Mouse (Mus musculus) kidney, postnatal 10 days (tissue): ENCODE results near the gene Slc37a2.

Source experiments
- DNase-seq: peaks from one replicate; pipeline ENCODE4 v3.0.0; 2021; ENCODE audit warnings: mixed read lengths

The Slc37a2 gene

GRCm38 (mm10) chr9:37214327-37215060, 41.0 kb downstream of the Slc37a2 start:
- no peak for DNase-seq

- no peak for DNase-seq
Measured at GRCm38 (mm10) chr9:37213060-37213738, 42.3 kb downstream of the Slc37a2 start.

- peak; percentile 93 for DNase-seq
Measured at GRCm38 (mm10) chr9:37207929-37208411, 47.6 kb downstream of the Slc37a2 start, which contains the start of gene Tmem218. Gene Tmem218, plus strand, starts transcription at chr9:37208223.

- peak; percentile 35 for DNase-seq
Measured at GRCm38 (mm10) chr9:37203884-37204283, 51.7 kb downstream of the Slc37a2 start.

GRCm38 (mm10) chr9:37200414-37200813, 55.1 kb downstream of the Slc37a2 start:
- no peak for DNase-seq

- DNase-seq: no peak
Measured at GRCm38 (mm10) chr9:37197067-37197466, 58.5 kb downstream of the Slc37a2 start.

GRCm38 (mm10) chr9:37188024-37188423, 67.5 kb downstream of the Slc37a2 start:
- DNase-seq: no peak

GRCm38 (mm10) chr9:37187407-37187806, 68.1 kb downstream of the Slc37a2 start:
- no peak for DNase-seq

GRCm38 (mm10) chr9:37183176-37183575, 72.4 kb downstream of the Slc37a2 start:
- no peak for DNase-seq

- no peak for DNase-seq
Measured at GRCm38 (mm10) chr9:37181596-37181995, 73.9 kb downstream of the Slc37a2 start.

GRCm38 (mm10) chr9:37179596-37179995, 75.9 kb downstream of the Slc37a2 start:
- DNase-seq: no peak

- DNase-seq: peak; percentile 16
Measured at GRCm38 (mm10) chr9:37178911-37179310, 76.6 kb downstream of the Slc37a2 start.
